Mouse (Mus musculus) liver, postnatal 0 days (tissue): ENCODE measurements around the gene Ltv1.

ENCODE experiments used
- CTCF ChIP-seq: sonication (generic); IDR thresholded peaks from 2 replicates; pipeline ENCODE4 v1.5.1; 2016; ENCODE audit warnings: antibody characterized with exemption, low read depth
- EP300 ChIP-seq: IDR thresholded peaks from 2 replicates; pipeline ENCODE4 v1.6.1; 2016; ENCODE audit warnings: antibody characterized with exemption, low read depth, mild to moderate bottlenecking

- TF ChIP-seq CTCF (no peak), EP300 (no peak)
Observed at GRCm38 (mm10) chr10:13140434-13140833, 52.5 kb downstream of the Ltv1 start.
